Mouse (Mus musculus) embryo, embryonic 10 days (tissue): ENCODE measurements at regions not wholly inside any gene's neighbourhood (a gene's known extent, or its start where the extent isn't known, plus 50 kb on each side); places are given as distances from the start of the nearest gene placed in this dataset.
"Not testable (repeated sequence)": the region's sequence is repeated elsewhere in the genome, so short reads cannot be mapped to it uniquely, and the experiment has no call there.

Experiments used
- DNase-seq: peaks from one replicate; pipeline ENCODE4 v3.0.0-alpha.2; 2015; ENCODE audit warnings: low spot score

- peak; percentile 20 for DNase-seq
These were observed 1003.2 kb upstream of the 4930412O13Rik start for GRCm38 (mm10) chr2:8877855-8878254.

- DNase-seq: no peak
These were observed 968.6 kb upstream of the 4930412O13Rik start for GRCm38 (mm10) chr2:8912417-8912816.

DNA sequence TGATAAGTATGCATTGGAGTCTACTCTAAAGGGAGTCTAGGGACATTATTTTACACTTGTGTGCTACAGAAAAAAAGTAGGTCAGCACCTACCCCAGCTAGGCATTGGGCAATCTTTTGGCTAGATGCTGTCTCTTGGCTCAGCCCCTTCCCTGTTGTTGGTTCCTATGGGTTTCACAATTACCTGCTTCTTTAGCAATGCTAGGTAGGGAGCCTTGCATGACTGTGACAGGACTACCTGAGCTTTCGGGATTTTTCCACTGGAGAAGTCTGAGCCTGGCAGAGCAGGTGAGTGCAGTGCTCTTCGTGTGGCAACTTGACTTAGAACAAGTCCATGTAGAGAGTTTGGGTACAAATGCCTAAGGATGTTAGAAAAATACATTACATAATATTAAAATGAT is 956.2 kb upstream of the 4930412O13Rik start:
- DNase-seq: no peak

- no peak for DNase-seq
These were observed 939.5 kb upstream of the 4930412O13Rik start for GRCm38 (mm10) chr2:8941574-8941973.

- no peak for DNase-seq
These were observed 922.1 kb upstream of the 4930412O13Rik start for GRCm38 (mm10) chr2:8958938-8959337.

GRCm38 (mm10) chr2:8964952-8965668 is 915.9 kb upstream of the 4930412O13Rik start:
- DNase-seq: no peak

GRCm38 (mm10) chr2:8975635-8976034 is 905.4 kb upstream of the 4930412O13Rik start:
- no peak for DNase-seq

GRCm38 (mm10) chr2:9012326-9012725 is 868.7 kb upstream of the 4930412O13Rik start:
- DNase-seq: no peak

- DNase-seq: no peak
These were observed 848.0 kb upstream of the 4930412O13Rik start for GRCm38 (mm10) chr2:9033079-9033478.

DNA sequence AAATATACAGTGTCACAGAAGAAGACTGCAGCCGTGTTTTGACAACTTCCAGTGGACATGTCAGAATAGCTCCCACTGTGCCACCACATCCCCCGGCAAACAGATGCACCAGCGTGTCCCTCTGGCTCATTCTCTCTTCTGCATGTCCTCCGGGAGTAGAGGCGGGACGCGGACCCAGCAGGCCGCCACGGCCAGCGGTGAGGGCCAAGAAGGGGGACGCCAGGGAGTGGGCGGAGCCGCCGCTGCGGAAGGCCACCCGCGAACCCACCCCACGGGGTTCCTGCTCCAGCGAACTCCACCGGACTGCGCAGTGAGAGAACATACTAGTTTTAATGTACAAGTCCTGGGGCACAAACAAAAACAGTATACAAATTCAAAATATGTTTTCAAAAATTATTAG is 838.7 kb upstream of the 4930412O13Rik start:
- DNase-seq: not testable (repeated sequence)

GRCm38 (mm10) chr2:9047980-9048379 is 833.1 kb upstream of the 4930412O13Rik start:
- DNase-seq: no peak

GRCm38 (mm10) chr2:9073851-9074250 is 807.2 kb upstream of the 4930412O13Rik start:
- DNase-seq: no peak

- no peak for DNase-seq
These were observed 802.9 kb upstream of the 4930412O13Rik start for GRCm38 (mm10) chr2:9078158-9078557.

GRCm38 (mm10) chr2:9081746-9082145 is 799.3 kb upstream of the 4930412O13Rik start:
- no peak for DNase-seq

- no peak for DNase-seq
These were observed 785.7 kb upstream of the 4930412O13Rik start for GRCm38 (mm10) chr2:9095317-9095716.

- no peak for DNase-seq
These were observed 764.4 kb upstream of the 4930412O13Rik start for GRCm38 (mm10) chr2:9116697-9117096.

DNA sequence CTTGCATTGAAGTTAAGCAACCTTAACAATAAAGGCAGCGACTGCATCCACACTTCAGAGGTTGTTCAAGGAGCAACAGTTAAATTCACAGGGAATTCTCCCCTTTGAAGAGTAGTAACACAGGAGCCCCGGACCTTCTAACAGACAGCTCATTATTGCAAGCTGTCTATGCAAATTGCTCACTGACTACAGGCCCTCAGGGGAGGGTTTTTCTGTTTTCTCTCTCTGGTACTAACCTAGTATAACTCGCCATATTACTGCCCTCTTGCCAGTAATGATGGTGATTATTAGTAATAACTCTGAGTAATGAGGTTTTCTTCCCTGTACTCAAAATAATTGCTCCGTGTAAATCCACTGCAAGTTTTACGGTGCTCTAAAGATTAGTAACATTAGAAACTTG is 763.5 kb upstream of the 4930412O13Rik start:
- DNase-seq: no peak

- DNase-seq: no peak
These were observed 744.1 kb upstream of the 4930412O13Rik start for GRCm38 (mm10) chr2:9136963-9137362.

DNA sequence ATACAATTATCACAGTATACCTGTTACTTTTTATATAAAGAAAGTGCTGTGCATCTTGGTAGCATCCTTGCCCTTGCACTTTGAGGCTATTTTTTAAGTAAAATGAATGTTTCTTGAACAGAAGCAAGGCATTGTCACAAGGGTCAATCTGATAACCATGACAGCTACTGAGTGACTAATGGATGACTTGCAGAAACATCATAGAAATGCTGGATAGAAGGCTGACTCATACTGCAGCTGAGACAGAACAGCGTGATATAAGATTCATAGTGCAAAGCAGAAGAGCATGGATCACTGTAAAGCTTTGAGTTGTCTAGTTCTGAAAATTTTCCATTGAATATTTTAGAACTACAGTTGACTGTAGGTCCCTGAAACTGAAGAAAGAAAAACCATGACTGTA is 739.6 kb upstream of the 4930412O13Rik start:
- DNase-seq: no peak

- DNase-seq: no peak
These were observed 725.4 kb upstream of the 4930412O13Rik start for GRCm38 (mm10) chr2:9155604-9156003.

- DNase-seq: no peak
These were observed 720.9 kb upstream of the 4930412O13Rik start for GRCm38 (mm10) chr2:9160181-9160580.

GRCm38 (mm10) chr2:9163819-9164560 is 717.1 kb upstream of the 4930412O13Rik start:
- DNase-seq: no peak

GRCm38 (mm10) chr2:9182127-9182526 is 698.9 kb upstream of the 4930412O13Rik start:
- DNase-seq: no peak
